Mouse (Mus musculus): ENCODE measurements around the gene Gm11938.
"Not testable (repeated sequence)": the region's sequence is repeated elsewhere in the genome, so short reads cannot be mapped to it uniquely, and the experiment has no call there.

The Gm11938 gene

GRCm38 (mm10) chr11:99603208-99603607, at the start of gene Gm11938:
TSS of gene Gm11938 (minus strand) at chr11:99603308.
- DNase-seq (ENCODE audit: low spot score in 2 of 2) = not testable (repeated sequence)

DNA sequence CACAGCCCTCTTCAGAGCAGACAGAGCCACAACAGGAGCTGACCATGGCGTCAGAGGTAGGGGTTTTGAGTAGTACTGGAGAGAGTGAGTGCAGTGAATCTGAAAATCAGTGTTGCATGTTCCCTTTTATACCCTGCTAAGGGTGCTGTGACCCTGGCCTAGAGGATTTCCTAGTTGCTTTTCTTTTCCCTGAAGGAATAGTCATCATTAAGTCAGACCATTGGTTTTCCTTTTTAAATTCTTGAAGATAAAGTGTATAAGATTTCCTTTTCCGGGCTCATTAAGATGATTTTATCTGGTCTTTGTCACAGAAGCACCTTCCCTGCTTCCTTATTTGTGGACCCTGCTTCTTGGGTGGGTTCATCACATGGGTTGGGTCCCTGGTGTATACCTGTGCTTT, 47.0 kb upstream of the Gm11938 start, which contains the start of gene Gm11555:
Gene Gm11555 (minus strand): TSS at position 101 of the 400 bp plus-strand sequence.
- no peak for DNase-seq (ENCODE audit: low spot score in 2 of 2)

GRCm38 (mm10) chr11:99646444-99646843, 43.3 kb upstream of the Gm11938 start:
- DNase-seq (ENCODE audit: low spot score in 2 of 2) = no peak

- DNase-seq (ENCODE audit: low spot score in 2 of 2) = no peak
Measured at GRCm38 (mm10) chr11:99644351-99644750, 41.2 kb upstream of the Gm11938 start.

GRCm38 (mm10) chr11:99643635-99644139, 40.6 kb upstream of the Gm11938 start, which contains the start of gene Krtap4-7:
TSS of gene Krtap4-7 (minus strand) at chr11:99644089.
- not testable (repeated sequence) for DNase-seq (ENCODE audit: low spot score in 2 of 2)

- DNase-seq (ENCODE audit: low spot score in 2 of 2) = no peak
Measured at GRCm38 (mm10) chr11:99640926-99641325, 37.8 kb upstream of the Gm11938 start.

DNA sequence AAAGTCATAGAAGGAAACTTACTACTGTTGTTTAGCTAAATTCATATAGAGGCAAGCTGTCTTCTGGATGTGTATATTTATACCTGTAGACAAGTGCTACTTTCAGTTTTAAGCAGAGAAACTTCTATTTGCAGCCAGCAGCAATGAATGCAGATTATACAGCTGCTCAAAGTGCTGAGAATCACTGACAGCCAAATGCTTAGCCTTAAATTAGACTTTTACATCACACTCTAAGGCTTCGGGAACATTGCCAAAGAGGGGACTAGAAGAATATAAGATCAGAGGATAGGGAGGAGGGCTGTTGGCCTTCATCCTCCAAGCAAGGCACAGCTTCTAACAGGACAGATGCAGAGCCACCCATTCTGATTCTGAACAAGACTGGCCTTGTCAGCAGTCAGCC, 34.0 kb upstream of the Gm11938 start:
- no peak for DNase-seq (ENCODE audit: low spot score in 2 of 2)

DNA sequence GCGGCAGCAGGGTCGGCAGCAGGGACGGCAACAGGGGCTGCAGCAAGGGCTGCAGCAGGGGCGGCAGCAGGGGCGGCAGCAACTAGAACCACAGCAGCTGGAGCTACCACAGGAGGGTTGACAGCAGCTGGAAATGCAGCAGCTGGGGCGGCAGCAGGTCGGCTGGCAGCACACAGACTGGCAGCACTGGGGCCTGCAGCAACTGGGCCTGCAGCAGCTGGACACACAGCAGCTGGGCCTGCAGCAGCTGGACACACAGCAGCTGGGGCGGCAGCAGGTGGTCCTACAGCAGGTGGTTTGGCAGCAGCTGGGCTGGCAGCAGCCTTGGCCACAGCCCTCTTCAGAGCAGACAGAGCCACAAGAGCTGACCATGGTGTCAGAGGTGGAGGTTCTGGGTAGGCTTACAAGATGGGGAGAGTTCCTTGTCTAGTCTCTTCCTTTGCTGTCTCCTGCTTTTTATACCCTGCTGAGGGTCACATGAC, 31.6 kb upstream of the Gm11938 start, which contains the start of gene Krtap4-2:
Gene Krtap4-2 (minus strand): TSS at position 432 of the 482 bp plus-strand sequence.
- DNase-seq (ENCODE audit: low spot score in 2 of 2) = no peak

DNA sequence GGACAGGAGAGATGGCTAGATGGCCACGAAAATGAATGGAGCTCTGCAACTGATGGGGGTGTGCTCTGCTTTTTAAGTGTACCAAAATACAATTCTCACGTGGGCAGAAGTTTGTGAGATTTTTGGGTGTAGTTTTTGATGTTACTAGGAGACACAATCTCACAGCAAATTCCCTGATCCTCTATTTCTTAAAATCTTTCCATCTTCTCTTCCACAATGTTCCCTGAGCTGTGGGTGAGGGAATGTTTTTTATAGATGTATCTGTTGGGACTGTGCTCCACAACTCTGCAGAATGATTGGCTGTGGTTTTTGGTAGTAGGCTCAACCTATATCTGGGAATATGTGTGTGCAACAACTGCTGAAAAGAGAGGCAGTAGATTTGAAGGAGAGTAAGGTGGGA, 30.2 kb upstream of the Gm11938 start:
- no peak for DNase-seq (ENCODE audit: low spot score in 2 of 2)

DNA sequence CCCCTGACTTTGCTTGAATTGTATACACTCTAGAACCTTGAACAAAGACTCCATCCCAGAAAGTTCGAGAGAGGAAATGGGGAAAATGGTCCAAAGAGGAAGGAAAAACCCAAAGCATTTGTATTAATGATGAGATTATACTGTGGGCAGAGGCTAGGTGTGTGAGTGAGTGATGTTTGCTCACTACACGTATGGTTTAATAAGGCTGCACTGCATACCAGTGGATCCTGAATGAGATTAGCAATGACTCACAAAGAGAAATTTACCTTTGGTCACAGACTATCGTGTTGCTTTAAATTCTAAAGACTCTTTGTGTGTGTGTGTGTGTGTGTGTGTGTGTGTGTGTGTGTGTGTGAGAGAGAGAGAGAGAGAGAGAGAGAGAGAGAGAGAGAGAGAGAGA, 27.8 kb upstream of the Gm11938 start:
- DNase-seq (ENCODE audit: low spot score in 2 of 2) = no peak

GRCm38 (mm10) chr11:99628138-99628537, 25.0 kb upstream of the Gm11938 start, which contains the start of gene Krtap4-1:
TSS of gene Krtap4-1 (minus strand) at chr11:99628238.
- no peak for DNase-seq (ENCODE audit: low spot score in 2 of 2)

DNA sequence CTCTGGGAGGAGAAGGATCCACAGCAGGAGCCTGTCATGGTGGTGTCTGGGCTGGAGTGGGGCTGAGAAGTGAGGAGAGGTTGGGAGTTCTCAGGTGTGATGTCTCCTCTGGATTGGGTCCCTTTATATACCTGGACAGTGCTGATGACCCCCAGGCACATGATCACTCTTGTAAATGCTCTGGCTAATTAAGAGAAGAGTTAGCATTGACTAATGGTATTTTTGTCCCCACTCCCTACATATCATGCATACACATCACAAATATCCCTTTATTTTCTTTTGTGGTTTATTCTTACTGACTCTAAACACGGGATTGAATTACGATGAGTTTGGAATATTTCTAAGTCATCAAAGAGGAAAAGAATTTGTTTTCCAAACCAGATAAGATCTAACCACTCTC, 17.2 kb upstream of the Gm11938 start, which contains the start of gene Gm11562:
Gene Gm11562 (minus strand): TSS at position 101 of the 400 bp plus-strand sequence.
- DNase-seq (ENCODE audit: low spot score in 2 of 2) = no peak

GRCm38 (mm10) chr11:99614796-99615363, 11.8 kb upstream of the Gm11938 start, which contains the start of gene Krtap2-4:
TSS of gene Krtap2-4 (minus strand) at chr11:99614846.
- no peak for DNase-seq (ENCODE audit: low spot score in 2 of 2)

DNA sequence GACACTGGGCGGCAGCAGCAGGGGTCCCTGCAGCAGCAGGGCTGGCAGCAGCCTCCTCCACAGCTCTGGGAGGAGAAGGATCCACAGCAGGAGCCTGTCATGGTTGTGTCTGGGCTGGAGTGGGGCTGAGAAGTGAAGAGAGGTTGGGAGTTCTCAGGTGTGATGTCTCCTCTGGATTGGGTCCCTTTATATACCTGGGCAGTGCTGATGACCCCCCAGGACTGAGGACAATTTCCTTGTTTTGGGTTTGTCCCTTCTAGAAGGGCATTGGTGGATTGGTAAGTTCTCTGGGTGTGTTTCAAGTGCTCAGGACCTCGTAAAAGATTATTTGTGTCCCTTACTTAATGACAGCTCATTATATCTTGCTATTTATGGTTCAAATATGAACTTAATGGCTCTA, 7.0 kb upstream of the Gm11938 start, which contains the start of gene Gm11937:
Gene Gm11937 (minus strand): TSS at position 101 of the 400 bp plus-strand sequence.
- DNase-seq (ENCODE audit: low spot score in 2 of 2) = not testable (repeated sequence)

DNA sequence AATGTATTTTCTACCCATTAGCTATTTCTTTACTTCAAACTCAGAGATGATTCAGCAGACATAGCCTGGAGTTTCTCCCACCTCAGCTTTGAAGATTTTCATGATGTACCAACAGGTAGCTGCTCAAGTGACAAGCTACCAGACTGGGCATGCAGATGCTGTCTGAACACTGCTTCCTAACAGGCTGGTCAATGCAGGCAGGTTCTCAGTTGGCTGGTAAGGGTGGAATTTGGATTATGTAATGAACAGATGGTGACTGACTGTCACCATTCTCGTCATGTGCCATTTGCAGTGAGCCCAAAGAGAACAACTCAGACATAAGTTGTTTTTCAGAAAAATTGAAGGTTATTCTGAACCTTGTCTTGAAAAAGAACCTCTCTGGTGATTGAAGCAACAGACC, 6.0 kb upstream of the Gm11938 start:
- no peak for DNase-seq (ENCODE audit: low spot score in 2 of 2)

- DNase-seq (ENCODE audit: low spot score in 2 of 2) = not testable (repeated sequence)
Measured at GRCm38 (mm10) chr11:99597742-99598141, 5.4 kb downstream of the Gm11938 start, which contains the start of gene Krtap9-3. TSS of gene Krtap9-3 (minus strand) at chr11:99598105.

GRCm38 (mm10) chr11:99590981-99591380, 12.1 kb downstream of the Gm11938 start, which contains the start of gene Krtap1-3:
TSS of gene Krtap1-3 (minus strand) at chr11:99591339.
- DNase-seq (ENCODE audit: low spot score in 2 of 2) = no peak

- DNase-seq (ENCODE audit: low spot score in 2 of 2) = no peak
Measured at GRCm38 (mm10) chr11:99585096-99585495, 18.0 kb downstream of the Gm11938 start.

- DNase-seq (ENCODE audit: low spot score in 2 of 2) = no peak
Measured at GRCm38 (mm10) chr11:99583245-99583704, 19.8 kb downstream of the Gm11938 start, which contains the start of gene Krtap1-4. TSS of gene Krtap1-4 (minus strand) at chr11:99583654.

DNA sequence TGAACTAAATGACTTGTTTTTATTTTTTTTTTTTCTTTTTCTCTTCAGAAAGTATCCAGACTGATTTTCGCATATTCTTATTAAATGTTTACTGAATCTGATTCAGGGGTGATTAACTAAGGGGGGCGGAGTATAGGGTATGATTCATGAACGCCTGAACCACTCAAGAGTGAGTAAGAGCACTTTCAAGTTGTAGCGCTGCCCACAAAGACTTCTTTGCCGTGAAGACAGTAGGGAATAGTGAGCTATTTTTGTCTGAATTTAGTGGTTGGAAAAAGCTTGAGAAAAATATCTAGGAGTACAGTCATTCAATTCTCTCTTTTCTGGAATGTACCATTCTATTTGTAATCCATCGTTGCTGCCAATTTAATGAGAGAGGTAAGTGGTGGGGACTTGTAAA, 21.5 kb downstream of the Gm11938 start:
- DNase-seq (ENCODE audit: low spot score in 2 of 2) = no peak

DNA sequence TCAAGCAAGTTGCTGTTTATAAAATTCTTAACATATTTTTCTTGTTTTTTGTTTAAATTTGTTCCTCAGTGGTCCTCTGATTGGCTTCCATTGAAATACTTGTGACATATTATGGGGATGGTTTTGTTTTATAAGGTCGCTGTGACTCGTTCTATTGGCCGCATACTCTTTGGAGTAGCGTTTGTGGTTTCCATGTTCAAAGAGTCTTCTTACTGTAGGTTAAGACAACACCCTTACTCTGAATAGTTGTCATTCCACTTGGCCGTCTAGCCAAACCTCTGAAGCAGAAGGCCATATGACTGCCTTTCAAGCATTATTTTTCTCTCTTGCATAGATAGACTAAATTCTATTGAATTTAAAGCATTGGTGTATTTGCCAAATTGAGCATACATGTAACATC, 22.1 kb downstream of the Gm11938 start:
- DNase-seq (ENCODE audit: low spot score in 2 of 2) = no peak

DNA sequence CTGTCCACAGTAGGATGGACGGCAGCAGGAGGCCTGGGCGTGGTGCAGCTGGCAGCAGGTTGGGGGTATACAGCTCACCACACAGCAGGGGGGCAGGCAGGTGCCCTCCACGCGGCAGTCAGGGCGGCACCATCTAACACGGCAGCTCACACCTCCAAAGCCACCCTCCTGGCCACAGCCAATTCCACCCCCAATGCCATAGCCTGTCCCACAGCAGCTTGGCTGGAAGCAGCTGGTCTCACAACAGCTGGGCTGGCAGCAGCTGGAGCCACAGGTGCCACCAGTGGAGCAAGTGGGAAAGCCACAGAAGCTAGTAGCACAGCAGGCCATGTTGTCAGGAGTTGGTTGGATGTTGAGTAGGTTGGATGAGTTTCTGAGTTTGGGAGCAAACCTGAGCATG, 22.5 kb downstream of the Gm11938 start, which contains the start of gene Krtap1-5:
Gene Krtap1-5 (minus strand): TSS at position 381 of the 400 bp plus-strand sequence.
- DNase-seq (ENCODE audit: low spot score in 2 of 2) = no peak

GRCm38 (mm10) chr11:99574106-99574505, 29.0 kb downstream of the Gm11938 start:
- DNase-seq (ENCODE audit: low spot score in 2 of 2) = peak; percentile 10 to 14

Measured in heart, adult 9 months (tissue).